Mouse (Mus musculus) stomach, embryonic 14.5 days (tissue): ENCODE data around the gene Ppp2r2c. TPM values are rescaled to one million over a fixed set of nuclear protein-coding genes. Genes with fewer than 3 reads are reported as not detected.

Source experiments
- ATAC-seq: fragments of 200-750 bp; cut with Nextera tagmentation; 2 replicates; pipeline ENCODE4 v1.8.0; 2017; ENCODE audit warnings: low read depth, moderate TSS enrichment; ENCODE audit not compliant: insufficient number of reproducible peaks, insufficient read depth, low FRiP score
- H3K27ac ChIP-seq: fragments of 300-500 bp; sonication (generic); 2 replicates; pipeline ENCODE4 v1.5.1; 2014; ENCODE audit warnings: mild to moderate bottlenecking, low read length, moderate library complexity, mixed read lengths
- H3K27me3 ChIP-seq: fragments of 300-500 bp; sonication (generic); 2 replicates; pipeline ENCODE4 v1.6.1; 2014; ENCODE audit warnings: low read length, control low read depth, mixed read lengths; ENCODE audit not compliant: control insufficient read depth, insufficient read depth
- H3K36me3 ChIP-seq: fragments of 300-500 bp; sonication (generic); 2 replicates; pipeline ENCODE4 v1.6.1; 2014; ENCODE audit warnings: mild to moderate bottlenecking, control low read depth, low read length, moderate library complexity, mixed read lengths; ENCODE audit not compliant: control insufficient read depth, insufficient read depth
- H3K4me1 ChIP-seq: fragments of 300-500 bp; sonication (generic); 2 replicates; pipeline ENCODE4 v1.6.1; 2014; ENCODE audit warnings: low read length, control low read depth, mixed read lengths; ENCODE audit not compliant: control insufficient read depth, insufficient read depth
- H3K4me2 ChIP-seq: fragments of 300-500 bp; sonication (generic); replicated peaks from 2 replicates; pipeline ENCODE4 v1.6.1; 2014; ENCODE audit warnings: low read depth, low read length, control low read depth
- H3K4me3 ChIP-seq: fragments of 300-500 bp; sonication (generic); 2 replicates; pipeline ENCODE4 v1.5.1; 2014; ENCODE audit warnings: low read depth, low read length, control low read depth
- H3K9ac ChIP-seq: fragments of 300-500 bp; sonication (generic); replicated peaks from 2 replicates; pipeline ENCODE4 v1.6.1; 2014; ENCODE audit warnings: low read depth, mild to moderate bottlenecking, control low read depth, low read length, moderate library complexity, mixed read lengths
- H3K9me3 ChIP-seq: fragments of 300-500 bp; sonication (generic); 2 replicates; pipeline ENCODE4 v1.6.1; 2016; ENCODE audit warnings: low read depth, low read length, control low read depth; ENCODE audit not compliant: control insufficient read depth
- WGBS: fragments of 180-500 bp; shearing (Covaris S2); extraction: QIAGEN DNeasy Blood & Tissue Kit; methylation state at CpG from one replicate; pipeline ENCODE4 v1.1.7; 2014; 5-methylcytosine and 5-hydroxymethylcytosine counted together
- polyA plus RNA-seq: library from polyadenylated mRNA; unstranded; fragments of >200 nt; fragmentation: Nextera tagmentation; extraction: Ambion mirVana; gene quantifications from 2 replicates; pipeline ENCODE4 v1.2.1, GENCODE M21; 2014

The Ppp2r2c gene
- polyA plus RNA-seq, 1 experiment from 2014 or later: 1.0 TPM

- H3K27ac ChIP-seq: no peak overlapping the region
- H3K9me3 ChIP-seq: no peaks in the 10 kb centered on the region
- H3K36me3 ChIP-seq: no peaks in the 10 kb centered on the region
- no peak overlapping the region for H3K9ac ChIP-seq
- no peak for ATAC-seq
- no peak overlapping the region for H3K4me3 ChIP-seq
- 70% methylated on average over 4 of the region's 4 CpGs for WGBS
- no peaks in the 10 kb centered on the region for H3K4me1 ChIP-seq
- 0 out of 2 replicates have a peak, but pooled peaks cover 2% of the 10 kb centered on the region for H3K27me3 ChIP-seq
- H3K4me2 ChIP-seq: no peak overlapping the region
Observed at GRCm38 (mm10) chr5:36917245-36917644, 48.9 kb downstream of the Ppp2r2c start.

- H3K27me3 ChIP-seq: no peaks in the 10 kb centered on the region
- no peak overlapping the region for H3K9ac ChIP-seq
- no peak overlapping the region for H3K4me2 ChIP-seq
- H3K27ac ChIP-seq: no peak overlapping the region
- H3K4me1 ChIP-seq: no peaks in the 10 kb centered on the region
- no peak overlapping the region for H3K4me3 ChIP-seq
- 74% methylated on average over 7 of the region's 7 CpGs for WGBS
- no peaks in the 10 kb centered on the region for H3K9me3 ChIP-seq
- ATAC-seq: no peak
- H3K36me3 ChIP-seq: no peaks in the 10 kb centered on the region
Observed at GRCm38 (mm10) chr5:36918016-36918415, 49.7 kb downstream of the Ppp2r2c start.

- Histone ChIP-seq H3K27ac (no peak overlapping the region), H3K4me1 (no peaks in the 10 kb centered on the region), H3K4me2 (no peak overlapping the region), H3K4me3 (no peak overlapping the region), H3K9ac (no peak overlapping the region), H3K27me3 (no peaks in the 10 kb centered on the region), H3K36me3 (no peaks in the 10 kb centered on the region), H3K9me3 (no peaks in the 10 kb centered on the region)
- ATAC-seq: no peak
- WGBS: 51% methylated on average over 1 of the region's 1 CpGs
Observed at GRCm38 (mm10) chr5:36920072-36920471, 51.8 kb downstream of the Ppp2r2c start.

GRCm38 (mm10) chr5:36921871-36922270 is 53.6 kb downstream of the Ppp2r2c start:
- no peak overlapping the region for H3K4me2 ChIP-seq
- no peak for ATAC-seq
- no peaks in the 10 kb centered on the region for H3K27me3 ChIP-seq
- WGBS: 91% methylated on average over 1 of the region's 1 CpGs
- no peaks in the 10 kb centered on the region for H3K4me1 ChIP-seq
- H3K4me3 ChIP-seq: no peak overlapping the region
- no peaks in the 10 kb centered on the region for H3K36me3 ChIP-seq
- no peak overlapping the region for H3K27ac ChIP-seq
- no peaks in the 10 kb centered on the region for H3K9me3 ChIP-seq
- H3K9ac ChIP-seq: no peak overlapping the region

GRCm38 (mm10) chr5:36922811-36923210 is 54.5 kb downstream of the Ppp2r2c start:
- Histone ChIP-seq H3K4me3 (no peak overlapping the region), H3K27me3 (no peaks in the 10 kb centered on the region), H3K9ac (no peak overlapping the region), H3K27ac (no peak overlapping the region), H3K36me3 (no peaks in the 10 kb centered on the region), H3K9me3 (no peaks in the 10 kb centered on the region), H3K4me2 (no peak overlapping the region), H3K4me1 (no peaks in the 10 kb centered on the region)
- no peak for ATAC-seq
- whole genome bisulfite sequencing: 74% methylated on average over 10 of the region's 10 CpGs

- no peaks in the 10 kb centered on the region for H3K36me3 ChIP-seq
- H3K9me3 ChIP-seq: no peaks in the 10 kb centered on the region
- 31% methylated on average over 11 of the region's 11 CpGs for WGBS
- H3K27ac ChIP-seq: no peak overlapping the region
- no peak overlapping the region for H3K4me3 ChIP-seq
- H3K9ac ChIP-seq: no peak overlapping the region
- no peaks in the 10 kb centered on the region for H3K4me1 ChIP-seq
- no peak for ATAC-seq
- no peaks in the 10 kb centered on the region for H3K27me3 ChIP-seq
- no peak overlapping the region for H3K4me2 ChIP-seq
Observed at GRCm38 (mm10) chr5:36923826-36924700, 55.8 kb downstream of the Ppp2r2c start.

- Histone ChIP-seq H3K4me2 (no peak overlapping the region), H3K9me3 (no peaks in the 10 kb centered on the region), H3K9ac (no peak overlapping the region), H3K27ac (no peak overlapping the region), H3K27me3 (no peaks in the 10 kb centered on the region), H3K4me3 (no peak overlapping the region), H3K4me1 (no peaks in the 10 kb centered on the region), H3K36me3 (no peaks in the 10 kb centered on the region)
- WGBS: 56% methylated on average over 4 of the region's 4 CpGs
- no peak for ATAC-seq
Observed at GRCm38 (mm10) chr5:36928701-36929100, 60.4 kb downstream of the Ppp2r2c start.

- H3K36me3 ChIP-seq: no peaks in the 10 kb centered on the region
- no peak overlapping the region for H3K9ac ChIP-seq
- no peaks in the 10 kb centered on the region for H3K27me3 ChIP-seq
- no peak overlapping the region for H3K27ac ChIP-seq
- H3K4me2 ChIP-seq: no peak overlapping the region
- ATAC-seq: no peak
- H3K9me3 ChIP-seq: no peaks in the 10 kb centered on the region
- no peaks in the 10 kb centered on the region for H3K4me1 ChIP-seq
- WGBS: 77% methylated on average over 3 of the region's 3 CpGs
- H3K4me3 ChIP-seq: no peak overlapping the region
Observed at GRCm38 (mm10) chr5:36929376-36929775, 61.1 kb downstream of the Ppp2r2c start.

GRCm38 (mm10) chr5:36933383-36933782 is 65.1 kb downstream of the Ppp2r2c start:
- no peak overlapping the region for H3K9ac ChIP-seq
- no peak overlapping the region for H3K4me3 ChIP-seq
- no peaks in the 10 kb centered on the region for H3K27me3 ChIP-seq
- H3K4me1 ChIP-seq: no peaks in the 10 kb centered on the region
- H3K36me3 ChIP-seq: no peaks in the 10 kb centered on the region
- H3K27ac ChIP-seq: no peak overlapping the region
- peak; percentile 39 for ATAC-seq
- H3K9me3 ChIP-seq: no peaks in the 10 kb centered on the region
- 57% methylated on average over 8 of the region's 8 CpGs for WGBS
- H3K4me2 ChIP-seq: no peak overlapping the region
